Mouse (Mus musculus) intestine, embryonic 14.5 days (tissue): ENCODE results near the gene Nmnat2. TPM values are rescaled to one million over a fixed set of nuclear protein-coding genes. Genes with fewer than 3 reads are reported as not detected.
A peak's percentile ranks its signal among the peaks of the same experiment; 100 is the strongest.

Experiments used
- ATAC-seq: fragments of 200-750 bp; cut with Nextera tagmentation; replicated peaks from 2 replicates; pipeline ENCODE4 v1.8.0; 2017; ENCODE audit warnings: low read depth, moderate number of reproducible peaks, moderate TSS enrichment, moderate library complexity; ENCODE audit not compliant: low FRiP score, low TSS enrichment
- DNase-seq: peaks from one replicate; pipeline ENCODE4 v3.0.0-alpha.2; 2018; ENCODE audit warnings: low spot score
- H3K27ac ChIP-seq: fragments of 300-500 bp; sonication (generic); 2 replicates; pipeline ENCODE4 v1.5.1; 2014; ENCODE audit warnings: low read depth, mild to moderate bottlenecking, control low read depth
- H3K27me3 ChIP-seq: fragments of 300-500 bp; sonication (generic); replicated peaks from 2 replicates; pipeline ENCODE4 v1.6.1; 2014; ENCODE audit warnings: low read length, control low read depth; ENCODE audit not compliant: control insufficient read depth, insufficient read depth
- H3K36me3 ChIP-seq: fragments of 300-500 bp; sonication (generic); 2 replicates; pipeline ENCODE4 v1.6.1; 2014; ENCODE audit warnings: low read length, control low read depth; ENCODE audit not compliant: control insufficient read depth, insufficient read depth
- H3K4me1 ChIP-seq: fragments of 300-500 bp; sonication (generic); replicated peaks from 2 replicates; pipeline ENCODE4 v1.6.1; 2014; ENCODE audit warnings: low read length, control low read depth, mixed read lengths; ENCODE audit not compliant: control insufficient read depth, insufficient read depth
- H3K4me2 ChIP-seq: fragments of 300-500 bp; sonication (generic); 2 replicates; pipeline ENCODE4 v1.6.1; 2014; ENCODE audit warnings: low read length
- H3K4me3 ChIP-seq: fragments of 300-500 bp; sonication (generic); 2 replicates; pipeline ENCODE4 v1.5.1; 2014; ENCODE audit warnings: low read depth, low read length, control low read depth, mixed read lengths
- H3K9ac ChIP-seq: fragments of 300-500 bp; sonication (generic); 2 replicates; pipeline ENCODE4 v1.6.1; 2014; ENCODE audit warnings: mild to moderate bottlenecking, low read length
- H3K9me3 ChIP-seq: fragments of 300-500 bp; sonication (generic); 2 replicates; pipeline ENCODE4 v1.6.1; 2016; ENCODE audit warnings: low read length, control low read depth; ENCODE audit not compliant: control insufficient read depth
- WGBS: fragments of 180-500 bp; shearing (Covaris S2); extraction: QIAGEN DNeasy Blood & Tissue Kit; methylation state at CpG from one replicate; pipeline ENCODE4 v1.1.7; 2014; 5-methylcytosine and 5-hydroxymethylcytosine counted together
- polyA plus RNA-seq: library from polyadenylated mRNA; unstranded; fragments of >200 nt; fragmentation: Nextera tagmentation; extraction: Ambion mirVana; gene quantifications from 2 replicates; pipeline ENCODE4 v1.2.1, GENCODE M21; 2014

Gene Nmnat2
- polyA plus RNA-seq, 1 experiment from 2014 or later, result 3.5 TPM

DNA sequence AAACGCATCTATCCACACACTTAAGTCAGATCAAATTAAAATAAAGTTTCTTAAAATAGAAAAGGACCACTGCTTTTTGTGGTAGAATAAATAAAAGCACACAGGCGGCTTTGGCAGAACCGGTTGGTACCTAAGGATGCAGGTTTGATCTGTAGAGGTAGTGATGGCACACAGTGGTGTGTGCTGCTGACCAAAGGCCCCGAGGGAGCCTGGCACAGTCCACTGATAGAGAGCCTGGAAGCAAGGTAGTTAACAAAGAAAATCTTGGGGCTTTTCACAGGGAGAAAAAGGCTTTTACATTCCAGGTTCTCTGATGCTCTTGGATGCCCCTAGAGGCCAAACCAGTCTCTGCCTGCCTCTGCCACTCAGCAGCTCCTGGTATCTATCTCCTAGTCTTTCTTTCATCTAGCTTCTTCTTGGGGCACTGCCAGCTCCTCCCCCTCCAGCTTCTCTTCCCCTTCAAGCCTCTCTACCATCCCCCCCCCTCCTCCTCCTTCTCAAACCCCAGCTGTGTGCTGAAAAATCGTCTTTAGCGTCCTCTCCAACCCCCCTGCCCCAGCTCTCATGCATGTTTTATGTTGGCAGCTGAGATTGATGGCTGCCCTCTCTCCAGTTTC, 80.6 kb downstream of the Nmnat2 start:
- H3K27ac ChIP-seq, result no peak overlapping the region

DNA sequence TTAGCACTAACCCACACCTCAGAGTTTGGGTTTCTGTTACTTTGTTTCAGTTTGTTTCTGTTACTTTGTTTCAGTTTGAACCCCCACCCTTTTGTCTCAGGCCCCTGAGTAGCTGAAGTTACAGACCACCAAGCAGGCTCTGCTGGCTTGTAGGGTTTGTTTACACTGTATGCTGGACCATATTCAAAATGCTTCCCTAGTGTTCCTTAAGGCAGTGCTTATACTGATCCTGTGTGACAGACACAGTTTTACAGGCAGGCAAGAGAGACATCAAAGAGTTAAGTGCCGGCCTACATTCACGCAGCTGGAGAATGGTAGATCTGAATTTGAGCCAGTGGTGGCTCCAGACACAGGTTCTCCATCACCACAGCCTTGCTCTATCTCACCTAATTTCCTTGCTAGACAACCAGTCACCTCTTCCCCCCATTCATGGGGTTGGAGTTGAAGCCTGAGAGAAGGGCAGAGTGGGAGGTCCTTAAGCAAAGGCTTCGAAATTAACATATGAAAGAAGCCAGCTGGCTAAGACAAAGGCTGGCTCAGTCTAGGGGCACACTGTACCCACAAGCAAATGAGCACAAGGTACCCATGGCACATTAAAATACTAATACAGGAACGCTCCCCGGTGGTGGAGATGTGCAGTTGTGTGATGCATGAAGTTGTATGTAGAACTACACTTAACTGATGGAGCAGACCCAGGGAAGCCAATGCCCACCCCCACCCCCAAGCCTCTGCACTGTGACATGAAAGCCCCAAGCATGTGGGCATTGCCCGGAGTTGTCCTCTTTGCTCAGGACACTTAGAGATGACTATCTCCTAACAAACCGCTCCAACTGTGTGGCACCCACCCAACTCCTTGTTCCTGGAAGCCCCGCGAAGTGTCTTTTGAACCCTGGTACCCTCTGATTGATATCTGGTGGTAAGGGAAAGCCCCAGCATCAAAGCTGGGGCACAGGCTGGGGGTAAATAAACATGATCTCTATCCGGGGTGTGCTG, 82.9 kb downstream of the Nmnat2 start:
- Histone ChIP-seq H3K36me3 (no peaks in the 10 kb centered on the region), H3K4me3 (no peak overlapping the region), H3K27me3 (no peaks in the 10 kb centered on the region), H3K9ac (no peak overlapping the region), H3K4me2 (no peak overlapping the region), H3K9me3 (no peaks in the 10 kb centered on the region), H3K27ac (0 out of 2 replicates have a peak overlapping the region, but pooled peaks have one; percentile 27), H3K4me1 (peaks cover 12% of the 10 kb centered on the region; the same call in 1 of the 2 replicates)
- ATAC-seq (no peak), DNase-seq (no peak)
- 63% methylated on average over 10 of the region's 10 CpGs for whole genome bisulfite sequencing

More for the DNA sequence above, 80.6 kb downstream of the Nmnat2 start:
- H3K4me3 ChIP-seq, result no peak overlapping the region
- no peaks in the 10 kb centered on the region for H3K36me3 ChIP-seq
- H3K9me3 ChIP-seq, result no peaks in the 10 kb centered on the region
- WGBS, result 36% methylated on average over 6 of the region's 6 CpGs
- DNase-seq (peak; percentile 78), ATAC-seq (no peak)
- no peak overlapping the region for H3K9ac ChIP-seq
- H3K27me3 ChIP-seq, result no peaks in the 10 kb centered on the region
- peaks cover 12% of the 10 kb centered on the region; the same call in 1 of the 2 replicates for H3K4me1 ChIP-seq
- no peak overlapping the region for H3K4me2 ChIP-seq

DNA sequence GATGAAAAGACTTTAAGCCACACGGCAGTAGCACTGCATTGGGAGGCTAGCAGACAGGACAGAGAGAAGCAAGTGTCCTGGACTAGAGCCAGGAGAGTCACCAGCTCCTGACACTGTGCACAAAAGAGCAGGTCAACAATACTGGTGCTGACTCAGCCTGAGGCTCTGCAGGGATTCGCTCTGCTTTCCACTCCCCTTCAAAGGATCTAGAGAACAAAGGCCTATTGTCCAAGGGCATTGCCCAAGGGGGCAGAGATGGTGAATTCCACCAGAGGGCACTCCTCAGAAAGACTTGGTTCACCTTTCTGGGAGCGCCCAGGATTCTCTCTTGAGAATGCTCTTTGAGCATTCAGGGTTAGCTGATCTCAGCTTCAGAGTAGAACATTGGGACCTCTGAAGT, 85.3 kb downstream of the Nmnat2 start:
- 32% methylated on average over 3 of the region's 3 CpGs for WGBS

DNA sequence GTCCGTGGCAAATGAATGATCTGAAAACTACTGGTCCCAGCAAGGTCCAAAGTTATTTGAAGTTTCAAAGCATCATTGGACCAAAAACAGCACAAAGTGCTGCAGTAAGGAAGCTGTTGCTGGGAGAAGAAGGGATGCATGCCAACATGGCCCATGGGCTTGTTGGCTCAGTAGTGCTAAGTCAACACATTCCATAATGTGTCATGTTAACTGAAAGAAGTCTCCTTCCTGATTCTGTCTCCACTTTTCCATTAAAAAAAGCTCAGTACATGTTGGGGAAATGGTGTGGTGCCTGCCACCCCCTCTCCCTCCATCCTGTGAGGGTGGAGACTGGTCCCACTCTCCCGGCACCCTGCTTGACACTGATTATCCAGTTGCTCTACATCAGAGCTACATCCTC, 86.3 kb downstream of the Nmnat2 start:
- Histone ChIP-seq H3K36me3 (no peaks in the 10 kb centered on the region), H3K27ac (no peak overlapping the region), H3K4me2 (no peak overlapping the region), H3K4me3 (no peak overlapping the region), H3K4me1 (peaks cover 2% of the 10 kb centered on the region; the same call in 1 of the 2 replicates), H3K9me3 (no peaks in the 10 kb centered on the region), H3K9ac (no peak overlapping the region), H3K27me3 (0 out of 2 replicates have a peak, but pooled peaks cover 3% of the 10 kb centered on the region)
- 65% methylated on average over 2 of the region's 2 CpGs for WGBS
- ATAC-seq (no peak), DNase-seq (no peak)

More for the DNA sequence above, 85.3 kb downstream of the Nmnat2 start:
- Histone ChIP-seq H3K27ac (no peak overlapping the region), H3K4me1 (peaks cover 10% of the 10 kb centered on the region; the same call in 1 of the 2 replicates), H3K9me3 (no peaks in the 10 kb centered on the region), H3K9ac (no peak overlapping the region), H3K27me3 (no peaks in the 10 kb centered on the region), H3K36me3 (no peaks in the 10 kb centered on the region), H3K4me2 (no peak overlapping the region), H3K4me3 (no peak overlapping the region)
- ATAC-seq, result peak; percentile 83
- DNase-seq, result no peak

DNA sequence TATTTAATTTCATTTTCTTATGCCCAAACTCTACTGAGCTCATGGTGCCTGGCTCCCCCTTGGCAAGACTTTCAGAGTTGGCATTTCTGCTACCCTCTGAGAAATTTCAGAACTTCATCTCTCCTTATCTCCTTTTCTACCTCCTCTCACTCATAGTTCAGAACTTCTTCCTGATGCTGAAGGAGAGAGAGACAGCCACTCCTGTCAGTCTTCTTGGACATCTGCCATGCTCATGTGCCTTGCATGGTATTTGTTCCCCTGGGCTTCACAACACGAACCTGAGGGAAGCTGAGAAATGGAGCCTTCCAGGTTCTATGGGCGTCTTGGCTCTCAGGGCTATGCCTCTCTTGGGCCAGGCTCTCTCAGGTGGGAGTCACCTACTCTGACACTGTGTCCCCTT, 87.5 kb downstream of the Nmnat2 start:
- no peak for ATAC-seq
- H3K4me1 ChIP-seq, result no peaks in the 10 kb centered on the region; the same call in 1 of the 2 replicates
- WGBS, result 79% methylated on average over 2 of the region's 2 CpGs
- no peak overlapping the region for H3K27ac ChIP-seq
- H3K4me2 ChIP-seq, result no peak overlapping the region
- no peak overlapping the region for H3K9ac ChIP-seq
- H3K27me3 ChIP-seq, result 0 out of 2 replicates have a peak, but pooled peaks cover 3% of the 10 kb centered on the region
- H3K36me3 ChIP-seq, result no peaks in the 10 kb centered on the region
- H3K9me3 ChIP-seq, result no peaks in the 10 kb centered on the region
- DNase-seq, result no peak
- no peak overlapping the region for H3K4me3 ChIP-seq

DNA sequence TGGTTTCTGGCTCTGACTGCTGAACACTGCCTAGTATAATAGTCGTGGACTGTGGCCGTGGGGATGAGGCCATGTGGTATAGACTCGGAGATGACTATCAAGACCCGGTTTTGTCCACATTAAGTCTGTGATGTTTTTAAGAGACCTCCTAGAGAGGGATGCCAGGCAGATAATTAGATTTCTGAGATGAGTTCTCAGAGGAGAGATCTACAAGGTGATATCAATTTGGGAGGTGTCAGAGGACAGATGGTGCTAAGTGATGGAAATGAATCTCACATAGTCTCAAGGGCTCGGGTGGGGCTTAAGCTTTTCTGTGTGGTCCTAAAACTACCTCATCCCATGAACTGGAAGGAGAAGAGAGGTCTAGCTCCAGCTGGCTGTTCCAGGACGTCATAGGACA, 88.5 kb downstream of the Nmnat2 start:
- Histone ChIP-seq H3K4me2 (no peak overlapping the region), H3K36me3 (no peaks in the 10 kb centered on the region), H3K27ac (no peak overlapping the region), H3K9me3 (no peaks in the 10 kb centered on the region), H3K4me3 (no peak overlapping the region), H3K4me1 (peaks cover 4% of the 10 kb centered on the region; the same call in 1 of the 2 replicates), H3K27me3 (0 out of 2 replicates have a peak, but pooled peaks cover 3% of the 10 kb centered on the region), H3K9ac (no peak overlapping the region)
- ATAC-seq, result no peak
- WGBS, result 59% methylated on average over 6 of the region's 6 CpGs
- DNase-seq, result no peak

DNA sequence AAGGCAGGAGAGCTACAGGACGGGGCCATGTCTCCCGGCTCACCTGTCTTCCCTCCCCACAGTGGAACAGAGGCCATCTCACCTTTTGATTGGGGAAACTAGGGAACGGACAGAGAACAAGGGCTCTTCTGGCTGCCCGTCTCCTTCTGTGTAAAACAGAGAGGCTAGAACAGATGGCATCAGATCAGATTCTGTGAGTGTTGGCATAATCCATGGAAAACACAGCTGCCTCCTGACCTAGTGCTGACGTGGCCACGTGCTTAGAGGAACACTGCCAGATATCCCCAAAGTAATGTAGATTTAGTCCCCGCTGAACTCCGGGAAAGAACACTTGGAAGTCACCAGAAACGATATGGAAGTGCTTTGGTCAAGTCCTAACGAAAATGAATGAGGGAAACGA, 90.6 kb downstream of the Nmnat2 start:
- 84% methylated on average over 11 of the region's 11 CpGs for WGBS
- no peaks in the 10 kb centered on the region for H3K9me3 ChIP-seq
- H3K36me3 ChIP-seq, result no peaks in the 10 kb centered on the region
- H3K27ac ChIP-seq, result no peak overlapping the region
- H3K9ac ChIP-seq, result no peak overlapping the region
- DNase-seq (no peak), ATAC-seq (no peak)
- H3K27me3 ChIP-seq, result 0 out of 2 replicates have a peak, but pooled peaks cover 3% of the 10 kb centered on the region
- H3K4me3 ChIP-seq, result no peak overlapping the region
- no peak overlapping the region for H3K4me2 ChIP-seq
- peaks cover 6% of the 10 kb centered on the region; the same call in 1 of the 2 replicates for H3K4me1 ChIP-seq

DNA sequence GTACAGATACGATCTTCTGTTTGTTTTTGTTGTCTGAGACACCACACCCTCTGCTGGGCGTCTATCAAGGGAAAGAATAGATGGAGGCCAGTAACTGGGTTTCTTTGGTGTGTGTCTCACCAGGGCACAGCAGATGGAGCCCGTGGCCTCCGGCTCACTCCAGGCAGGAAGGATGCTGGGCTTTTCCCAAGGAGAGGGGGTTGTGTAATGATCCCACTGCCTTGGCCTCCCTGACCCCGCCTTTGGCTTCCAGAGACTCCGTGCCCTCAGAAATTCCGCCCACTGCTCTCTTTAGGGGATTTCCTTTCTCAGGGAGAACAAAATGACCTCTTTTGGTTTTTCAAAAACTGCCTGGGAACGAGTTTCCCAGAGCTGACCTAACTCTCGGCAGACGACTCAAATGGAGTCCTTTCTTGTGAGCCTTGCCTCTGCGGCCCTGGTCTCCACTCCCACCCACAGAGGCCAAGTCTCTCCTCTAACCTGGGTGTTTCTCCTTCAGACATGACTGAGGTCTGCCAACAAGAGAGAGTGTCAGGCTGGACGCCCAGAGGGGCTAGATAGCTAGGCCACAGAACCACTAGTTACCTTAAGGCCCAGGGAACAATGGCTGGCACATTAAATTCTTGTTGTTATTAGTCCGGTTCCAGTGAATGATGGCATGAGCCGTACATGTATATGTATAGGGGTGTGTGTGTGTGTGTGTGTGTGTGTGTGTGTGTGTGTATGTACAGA, 93.5 kb downstream of the Nmnat2 start:
- no peak overlapping the region for H3K9ac ChIP-seq
- H3K9me3 ChIP-seq, result no peaks in the 10 kb centered on the region
- no peak overlapping the region; the same call in 1 of the 2 replicates for H3K4me2 ChIP-seq
- H3K27me3 ChIP-seq, result 0 out of 2 replicates have a peak, but pooled peaks cover 3% of the 10 kb centered on the region
- no peak overlapping the region for H3K27ac ChIP-seq
- DNase-seq, result peak; percentile 65
- 35% methylated on average over 14 of the region's 14 CpGs for WGBS
- H3K4me1 ChIP-seq, result peaks cover 6% of the 10 kb centered on the region; the same call in 1 of the 2 replicates
- ATAC-seq, result no peak
- no peaks in the 10 kb centered on the region for H3K36me3 ChIP-seq
- no peak overlapping the region for H3K4me3 ChIP-seq
